Mouse (Mus musculus): Measurements from ENCODE around the gene Mrtfa. TPM values are rescaled to one million over a fixed set of nuclear protein-coding genes. Genes with fewer than 3 reads are reported as not detected.

Mrtfa gene
- polyA plus RNA-seq, 1 experiment = 53.7 TPM

DNA sequence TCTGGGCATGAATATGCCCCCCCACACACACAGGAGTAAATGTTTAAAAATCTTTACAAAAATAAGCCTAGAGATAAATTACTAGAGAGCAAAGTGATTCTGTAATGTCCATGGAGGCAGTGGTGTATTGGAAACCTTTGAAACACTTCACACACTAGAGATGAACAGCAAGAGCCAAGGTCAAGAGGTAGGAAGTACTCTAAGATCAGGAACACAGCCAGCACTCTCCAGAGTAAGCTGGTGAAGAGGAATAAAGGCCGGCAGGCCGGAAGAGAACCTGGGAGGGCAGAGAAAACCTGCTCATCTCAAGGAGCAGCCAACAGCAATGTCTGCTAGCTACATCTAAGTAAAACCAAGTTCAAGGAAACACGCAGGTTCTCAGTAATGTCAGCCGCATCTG, 125.9 kb downstream of the Mrtfa start:
- H3K4me1 ChIP-seq (ENCODE audit: control insufficient read depth, insufficient read depth, low read length) = no peaks in the 10 kb centered on the region; the same call in 1 of the 2 replicates
- H3K27ac ChIP-seq (ENCODE audit: control insufficient read depth, insufficient read depth, low read depth, low read length, poor library complexity) = no peak overlapping the region
- H3K4me3 ChIP-seq (replicated peaks; ENCODE audit: control insufficient read depth, low read depth, low read length) = no peak overlapping the region
- no peak for TF ChIP-seq POLR2A (IDR thresholded peaks at IDR 0.05; ENCODE audit: borderline replicate concordance, control insufficient read depth, low read depth, low read length)
- TF ChIP-seq CTCF (IDR thresholded peaks at IDR 0.05; ENCODE audit: control insufficient read depth, insufficient read depth, low read length) = no peak
- WGBS = 89% methylated on average over 4 of the region's 4 CpGs

DNA sequence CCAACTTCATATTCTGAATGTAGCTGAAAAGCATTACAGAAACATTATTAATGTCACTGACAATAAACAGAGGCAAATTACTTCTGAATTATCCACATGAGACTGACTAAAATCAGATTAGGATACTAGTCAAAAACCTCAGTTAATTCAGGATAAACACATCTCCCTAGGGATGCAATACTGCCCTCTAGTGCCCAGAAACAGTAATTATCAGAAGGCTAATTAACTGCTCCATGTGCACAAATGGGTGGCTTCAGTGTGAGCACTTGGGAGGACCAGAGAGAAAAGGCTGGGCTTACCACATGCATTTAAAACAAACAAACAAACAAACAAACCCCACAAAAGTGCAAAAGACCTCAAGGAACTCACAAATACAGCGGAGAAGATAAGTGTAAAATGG, 126.4 kb downstream of the Mrtfa start:
- Histone ChIP-seq H3K4me1 (ENCODE audit: control insufficient read depth, insufficient read depth, low read length) (no peaks in the 10 kb centered on the region; the same call in 1 of the 2 replicates), H3K4me3 (replicated peaks; ENCODE audit: control insufficient read depth, low read depth, low read length) (no peak overlapping the region), H3K27ac (ENCODE audit: control insufficient read depth, insufficient read depth, low read depth, low read length, poor library complexity) (no peak overlapping the region)
- TF ChIP-seq CTCF (IDR thresholded peaks at IDR 0.05; ENCODE audit: control insufficient read depth, insufficient read depth, low read length) (no peak), POLR2A (IDR thresholded peaks at IDR 0.05; ENCODE audit: borderline replicate concordance, control insufficient read depth, low read depth, low read length) (no peak)
- 72% methylated on average over 1 of the region's 1 CpGs for WGBS

DNA sequence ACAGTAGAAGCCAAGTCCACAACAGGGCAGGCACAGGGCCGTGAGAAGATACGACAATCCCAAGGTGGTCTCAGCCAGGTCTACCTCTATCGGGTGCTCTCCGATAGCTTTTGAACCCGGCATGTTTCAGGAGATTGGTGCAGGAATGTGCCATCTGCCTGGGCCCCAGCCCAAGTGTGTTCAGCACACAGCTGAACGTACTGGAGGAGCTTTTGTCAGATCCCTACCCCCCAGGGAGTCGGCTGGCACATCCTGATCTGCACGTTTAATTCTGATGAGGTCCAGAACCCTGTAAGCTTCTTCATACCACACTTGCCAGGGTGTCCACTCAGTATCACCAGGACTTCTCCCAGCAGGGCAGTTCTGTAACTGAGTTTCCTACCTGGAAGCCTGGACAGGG, 127.9 kb downstream of the Mrtfa start:
- Histone ChIP-seq H3K4me3 (replicated peaks; ENCODE audit: control insufficient read depth, low read depth, low read length) (no peak overlapping the region), H3K4me1 (ENCODE audit: control insufficient read depth, insufficient read depth, low read length) (peaks cover 2% of the 10 kb centered on the region), H3K27ac (ENCODE audit: control insufficient read depth, insufficient read depth, low read depth, low read length, poor library complexity) (no peak overlapping the region)
- TF ChIP-seq POLR2A (IDR thresholded peaks at IDR 0.05; ENCODE audit: borderline replicate concordance, control insufficient read depth, low read depth, low read length) (no peak), CTCF (IDR thresholded peaks at IDR 0.05; ENCODE audit: control insufficient read depth, insufficient read depth, low read length) (no peak)
- WGBS = 86% methylated on average over 8 of the region's 8 CpGs

DNA sequence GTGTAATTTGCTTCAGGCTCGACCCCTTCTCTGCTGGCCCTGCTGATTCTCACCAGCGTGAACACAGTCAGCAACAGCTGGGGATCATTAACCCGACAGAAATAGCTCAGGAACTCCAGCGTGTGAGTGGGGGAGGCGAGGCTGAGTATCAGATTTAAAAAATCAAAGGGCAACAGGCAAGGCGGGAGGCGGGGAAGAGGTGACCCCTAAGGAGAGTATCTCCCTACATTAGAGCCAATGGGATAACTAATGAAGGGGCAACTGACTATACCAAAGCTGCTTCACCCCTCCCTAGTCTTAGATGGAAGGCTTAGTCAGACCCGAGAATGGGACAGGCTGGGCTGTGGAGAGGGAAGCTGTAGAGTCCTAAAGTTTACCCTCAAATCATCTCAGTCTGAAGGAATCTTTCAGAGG, 128.4 kb downstream of the Mrtfa start:
- WGBS = 83% methylated on average over 8 of the region's 8 CpGs
- H3K4me3 ChIP-seq (replicated peaks; ENCODE audit: control insufficient read depth, low read depth, low read length) = no peak overlapping the region
- H3K4me1 ChIP-seq (ENCODE audit: control insufficient read depth, insufficient read depth, low read length) = peaks cover 2% of the 10 kb centered on the region
- H3K27ac ChIP-seq (ENCODE audit: control insufficient read depth, insufficient read depth, low read depth, low read length, poor library complexity) = no peak overlapping the region
- TF ChIP-seq POLR2A (IDR thresholded peaks at IDR 0.05; ENCODE audit: borderline replicate concordance, control insufficient read depth, low read depth, low read length) = no peak
- no peak for TF ChIP-seq CTCF (IDR thresholded peaks at IDR 0.05; ENCODE audit: control insufficient read depth, insufficient read depth, low read length)

DNA sequence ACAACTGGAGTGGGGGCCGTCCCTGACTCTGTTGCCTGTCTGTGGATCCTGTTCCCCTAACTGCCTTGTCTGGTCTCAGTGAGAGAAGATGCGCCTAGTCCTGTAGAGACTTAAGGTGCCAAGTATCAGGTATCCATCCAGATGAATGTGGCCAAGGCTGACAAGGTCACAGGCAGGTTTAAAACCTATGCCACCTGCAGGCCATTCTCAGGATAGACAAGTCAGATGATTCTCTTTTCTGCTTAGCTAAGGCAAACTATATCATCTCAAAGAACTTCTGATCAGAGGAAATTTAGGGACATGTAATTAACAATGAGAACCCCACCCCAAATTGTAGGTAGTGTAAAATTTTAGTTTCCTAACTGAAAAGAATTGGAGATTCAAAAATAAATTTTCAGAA, 129.6 kb downstream of the Mrtfa start:
- 90% methylated on average over 2 of the region's 2 CpGs for WGBS
- no peak overlapping the region for H3K27ac ChIP-seq (ENCODE audit: control insufficient read depth, insufficient read depth, low read depth, low read length, poor library complexity)
- TF ChIP-seq CTCF (IDR thresholded peaks at IDR 0.05; ENCODE audit: control insufficient read depth, insufficient read depth, low read length) (no peak), POLR2A (IDR thresholded peaks at IDR 0.05; ENCODE audit: borderline replicate concordance, control insufficient read depth, low read depth, low read length) (no peak)
- H3K4me1 ChIP-seq (ENCODE audit: control insufficient read depth, insufficient read depth, low read length) = peaks cover 2% of the 10 kb centered on the region
- no peak overlapping the region for H3K4me3 ChIP-seq (replicated peaks; ENCODE audit: control insufficient read depth, low read depth, low read length)

DNA sequence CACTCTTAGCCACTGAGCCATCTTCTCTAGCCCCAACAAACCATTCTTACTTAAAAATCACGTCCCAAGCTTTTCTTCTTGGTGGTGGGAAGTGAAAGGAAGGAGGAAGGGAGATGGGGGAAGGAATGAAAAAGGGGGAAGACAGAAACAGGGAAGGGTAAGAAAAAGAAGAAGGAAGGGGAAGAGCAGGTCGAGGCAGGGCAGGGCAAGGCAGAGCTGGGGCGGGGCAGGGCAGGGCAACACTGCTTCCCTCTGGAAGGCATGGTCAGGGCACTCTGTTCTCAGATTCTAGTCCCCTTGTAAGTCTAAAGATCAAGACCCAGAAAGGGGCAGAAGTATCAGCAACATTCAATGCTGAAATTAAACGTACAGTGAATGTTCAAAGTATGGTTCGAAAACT, 132.8 kb downstream of the Mrtfa start:
- peaks cover 2% of the 10 kb centered on the region for H3K4me1 ChIP-seq (ENCODE audit: control insufficient read depth, insufficient read depth, low read length)
- TF ChIP-seq CTCF (IDR thresholded peaks at IDR 0.05; ENCODE audit: control insufficient read depth, insufficient read depth, low read length) = no peak
- no peak for TF ChIP-seq POLR2A (IDR thresholded peaks at IDR 0.05; ENCODE audit: borderline replicate concordance, control insufficient read depth, low read depth, low read length)
- no peak overlapping the region for H3K4me3 ChIP-seq (replicated peaks; ENCODE audit: control insufficient read depth, low read depth, low read length)
- H3K27ac ChIP-seq (ENCODE audit: control insufficient read depth, insufficient read depth, low read depth, low read length, poor library complexity) = no peak overlapping the region
- WGBS = 57% methylated on average over 5 of the region's 5 CpGs

DNA sequence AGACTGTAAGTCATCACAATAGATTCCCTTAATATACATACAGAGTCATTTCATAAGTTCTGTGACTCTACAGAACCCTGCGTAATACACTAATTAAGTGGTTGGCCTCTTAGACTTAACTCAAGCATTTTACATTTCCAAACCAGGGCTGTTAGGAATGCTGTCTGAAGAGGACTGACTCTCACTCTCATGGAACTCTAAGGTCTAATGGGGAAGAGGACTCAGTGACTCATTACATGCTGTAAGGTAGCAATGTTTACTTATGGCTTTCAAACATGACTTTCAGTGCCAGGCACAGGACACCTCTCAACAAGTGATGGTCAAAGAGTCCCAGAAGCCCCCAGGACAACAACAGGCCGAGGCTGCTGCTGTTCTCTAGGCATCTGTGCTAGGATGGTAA, 135.1 kb downstream of the Mrtfa start:
- WGBS = 76% methylated on average over 2 of the region's 2 CpGs
- Histone ChIP-seq H3K27ac (ENCODE audit: control insufficient read depth, insufficient read depth, low read depth, low read length, poor library complexity) (no peak overlapping the region), H3K4me3 (replicated peaks; ENCODE audit: control insufficient read depth, low read depth, low read length) (no peak overlapping the region), H3K4me1 (ENCODE audit: control insufficient read depth, insufficient read depth, low read length) (peaks cover 2% of the 10 kb centered on the region)
- TF ChIP-seq POLR2A (IDR thresholded peaks at IDR 0.05; ENCODE audit: borderline replicate concordance, control insufficient read depth, low read depth, low read length) (no peak), CTCF (IDR thresholded peaks at IDR 0.05; ENCODE audit: control insufficient read depth, insufficient read depth, low read length) (no peak)

DNA sequence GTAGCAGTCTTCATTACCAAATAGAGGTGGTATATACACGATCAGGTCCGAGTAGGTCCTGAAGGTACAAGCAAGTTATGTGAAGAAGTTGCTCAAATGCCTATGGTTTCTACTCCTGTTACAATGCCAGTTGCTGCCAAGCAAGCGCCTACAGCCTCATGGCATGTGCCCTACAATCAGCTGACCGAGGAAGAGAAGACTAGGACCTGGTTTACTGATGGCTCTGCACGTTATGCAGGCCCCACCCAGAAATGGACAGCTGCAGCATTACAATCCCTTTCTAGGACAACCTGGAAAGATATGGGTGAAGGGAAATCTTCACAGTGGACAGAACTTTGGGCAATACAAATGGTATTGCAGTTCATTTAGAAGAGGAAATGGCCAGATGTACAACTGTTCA, 138.1 kb downstream of the Mrtfa start:
- Histone ChIP-seq H3K4me1 (ENCODE audit: control insufficient read depth, insufficient read depth, low read length) (no peaks in the 10 kb centered on the region; the same call in 1 of the 2 replicates), H3K27ac (ENCODE audit: control insufficient read depth, insufficient read depth, low read depth, low read length, poor library complexity) (no peak overlapping the region), H3K4me3 (replicated peaks; ENCODE audit: control insufficient read depth, low read depth, low read length) (no peak overlapping the region)
- no peak for TF ChIP-seq CTCF (IDR thresholded peaks at IDR 0.05; ENCODE audit: control insufficient read depth, insufficient read depth, low read length)
- TF ChIP-seq POLR2A (IDR thresholded peaks at IDR 0.05; ENCODE audit: borderline replicate concordance, control insufficient read depth, low read depth, low read length) = no peak
- 84% methylated on average over 5 of the region's 5 CpGs for WGBS

DNA sequence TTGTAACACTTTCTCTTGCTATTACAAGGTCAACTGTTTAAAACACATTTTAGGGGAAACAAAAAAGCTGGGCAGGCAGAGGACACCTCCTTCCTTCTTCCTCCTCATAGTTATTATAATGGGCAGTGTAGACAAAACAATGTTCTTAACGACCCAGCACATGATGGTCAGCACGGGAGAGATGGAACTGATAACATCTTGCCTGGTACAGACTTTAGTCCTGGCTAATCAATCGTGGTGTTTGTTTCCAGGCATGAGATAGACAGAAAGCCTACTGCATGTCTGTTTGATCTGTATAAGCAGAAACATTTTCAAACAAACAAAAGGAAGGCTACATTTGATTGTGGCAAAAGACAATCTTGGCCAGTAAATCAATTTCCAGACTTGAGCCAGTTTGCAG, 140.1 kb downstream of the Mrtfa start:
- Histone ChIP-seq H3K4me1 (ENCODE audit: control insufficient read depth, insufficient read depth, low read length) (peaks cover 2% of the 10 kb centered on the region; the same call in 1 of the 2 replicates), H3K27ac (ENCODE audit: control insufficient read depth, insufficient read depth, low read depth, low read length, poor library complexity) (no peak overlapping the region), H3K4me3 (replicated peaks; ENCODE audit: control insufficient read depth, low read depth, low read length) (no peak overlapping the region)
- TF ChIP-seq POLR2A (IDR thresholded peaks at IDR 0.05; ENCODE audit: borderline replicate concordance, control insufficient read depth, low read depth, low read length) (no peak), CTCF (IDR thresholded peaks at IDR 0.05; ENCODE audit: control insufficient read depth, insufficient read depth, low read length) (no peak)
- 59% methylated on average over 3 of the region's 3 CpGs for WGBS
